Mouse (Mus musculus) macrophage (primary cell): Measurements from ENCODE around the gene Tmem215. TPM values are rescaled to one million over a fixed set of nuclear protein-coding genes. Genes with fewer than 3 reads are reported as not detected.

Experiments
- H3K27ac ChIP-seq: fragments of 350-480 bp; formaldehyde crosslinking; 2 replicates; pipeline ENCODE4 v1.9.0; 2021
- H3K36me3 ChIP-seq: fragments of 350-480 bp; formaldehyde crosslinking; 2 replicates; pipeline ENCODE4 v1.9.0; 2021; ENCODE audit errors: inconsistent target
- H3K4me3 ChIP-seq: fragments of 350-480 bp; formaldehyde crosslinking; 2 replicates; pipeline ENCODE4 v1.9.0; 2021; ENCODE audit errors: inconsistent target
- H3K79me2 ChIP-seq: fragments of 350-480 bp; formaldehyde crosslinking; 2 replicates; pipeline ENCODE4 v1.9.0; 2021; ENCODE audit errors: inconsistent target
- WGBS: methylation state at CpG from one replicate; pipeline ENCODE4 v1.1.7; 2026; ENCODE audit warnings: inconsistent platforms; ENCODE audit not compliant: missing documents; 5-methylcytosine and 5-hydroxymethylcytosine counted together
- polyA plus RNA-seq: library from polyadenylated mRNA; stranded (reverse); fragments of 250-400 nt; gene quantifications from 3 replicates; pipeline ENCODE4 v1.2.4, GENCODE M21; 2018; ENCODE audit warnings: inconsistent platforms

The Tmem215 gene
- polyA plus RNA-seq, 1 experiment from 2014 or later = not detected

GRCm38 (mm10) chr4:40513235-40513634, 41.3 kb downstream of the Tmem215 start:
- Histone ChIP-seq H3K79me2 (no peaks in the 10 kb centered on the region), H3K4me3 (no peak overlapping the region), H3K36me3 (no peaks in the 10 kb centered on the region), H3K27ac (no peak overlapping the region)
- 87% methylated on average over 2 of the region's 2 CpGs for WGBS

GRCm38 (mm10) chr4:40518545-40519324, 46.8 kb downstream of the Tmem215 start:
- Histone ChIP-seq H3K36me3 (no peaks in the 10 kb centered on the region), H3K4me3 (no peak overlapping the region), H3K79me2 (no peaks in the 10 kb centered on the region), H3K27ac (no peak overlapping the region)
- 94% methylated on average over 13 of the region's 14 CpGs for WGBS

Other genes with a start within 250 kb of the Tmem215 start
- 54.8 to 145 TPM (median 63.2 TPM) in 3 replicates for gene Ddx58, start 232.4 kb upstream of the Tmem215 start, polyA plus RNA-seq
- gene Smim27, start 202.6 kb upstream of the Tmem215 start, polyA plus RNA-seq = 0.82 to 5.0 TPM (median 4.7 TPM) in 3 replicates
- 31.6 to 53.7 TPM (median 31.7 TPM) in 3 replicates for gene Topors, start 202.3 kb upstream of the Tmem215 start, polyA plus RNA-seq
- gene Ndufb6, start 192.8 kb upstream of the Tmem215 start, polyA plus RNA-seq = 20.0 to 125 TPM (median 65.2 TPM) in 3 replicates
- gene Aptx, start 231.0 kb downstream of the Tmem215 start, polyA plus RNA-seq = 10.8 to 17.2 TPM (median 13.9 TPM) in 3 replicates
- gene Dnaja1, start 250.0 kb downstream of the Tmem215 start, polyA plus RNA-seq = 166 to 355 TPM (median 180 TPM) in 3 replicates